Mouse (Mus musculus) midbrain, embryonic 14.5 days (tissue): ENCODE measurements at regions not wholly inside any gene's neighbourhood (a gene's known extent, or its start where the extent isn't known, plus 50 kb on each side); places are given as distances from the start of the nearest gene placed in this dataset.
"Not testable (repeated sequence)": the region's sequence is repeated elsewhere in the genome, so short reads cannot be mapped to it uniquely, and the experiment has no call there.

ENCODE experiments used
- ATAC-seq: fragments of 200-750 bp; cut with Nextera tagmentation; 2 replicates; pipeline ENCODE4 v1.8.0; 2017; ENCODE audit warnings: moderate number of reproducible peaks, moderate library complexity; ENCODE audit not compliant: low FRiP score, low TSS enrichment
- DNase-seq: peaks from one replicate; pipeline ENCODE4 v3.0.0-alpha.2; 2015
- H3K27ac ChIP-seq: fragments of 300-500 bp; sonication (generic); replicated peaks from 2 replicates; pipeline ENCODE4 v1.5.1; 2014; ENCODE audit warnings: mild to moderate bottlenecking, low read depth, low read length, moderate library complexity
- H3K27me3 ChIP-seq: fragments of 300-500 bp; sonication (generic); 2 replicates; pipeline ENCODE4 v1.6.1; 2014; ENCODE audit warnings: low read length, control low read depth, mixed read lengths; ENCODE audit not compliant: control insufficient read depth, insufficient read depth
- H3K36me3 ChIP-seq: fragments of 300-500 bp; sonication (generic); 2 replicates; pipeline ENCODE4 v1.6.1; 2014; ENCODE audit warnings: low read length, control low read depth; ENCODE audit not compliant: control insufficient read depth, insufficient read depth
- H3K4me1 ChIP-seq: fragments of 300-500 bp; sonication (generic); 2 replicates; pipeline ENCODE4 v1.6.1; 2014; ENCODE audit warnings: mild to moderate bottlenecking, antibody characterized with exemption, low read length, control low read depth; ENCODE audit not compliant: control insufficient read depth, insufficient read depth
- H3K4me2 ChIP-seq: fragments of 300-500 bp; sonication (generic); 2 replicates; pipeline ENCODE4 v1.6.1; 2014; ENCODE audit warnings: mild to moderate bottlenecking, low read length, moderate library complexity
- H3K4me3 ChIP-seq: fragments of 300-500 bp; sonication (generic); replicated peaks from 2 replicates; pipeline ENCODE4 v1.5.1; 2014; ENCODE audit warnings: low read depth, low read length
- H3K9ac ChIP-seq: fragments of 300-500 bp; sonication (generic); replicated peaks from 2 replicates; pipeline ENCODE4 v1.6.1; 2014; ENCODE audit warnings: mild to moderate bottlenecking, low read length, moderate library complexity
- H3K9me3 ChIP-seq: fragments of 300-500 bp; sonication (generic); 2 replicates; pipeline ENCODE4 v1.6.1; 2016; ENCODE audit warnings: low read length, control low read depth, mixed read lengths; ENCODE audit not compliant: control insufficient read depth
- WGBS: fragments of 180-500 bp; shearing (Covaris S2); extraction: QIAGEN DNeasy Blood & Tissue Kit; methylation state at CpG from one replicate; pipeline ENCODE4 v1.1.7; 2014; 5-methylcytosine and 5-hydroxymethylcytosine counted together

DNA sequence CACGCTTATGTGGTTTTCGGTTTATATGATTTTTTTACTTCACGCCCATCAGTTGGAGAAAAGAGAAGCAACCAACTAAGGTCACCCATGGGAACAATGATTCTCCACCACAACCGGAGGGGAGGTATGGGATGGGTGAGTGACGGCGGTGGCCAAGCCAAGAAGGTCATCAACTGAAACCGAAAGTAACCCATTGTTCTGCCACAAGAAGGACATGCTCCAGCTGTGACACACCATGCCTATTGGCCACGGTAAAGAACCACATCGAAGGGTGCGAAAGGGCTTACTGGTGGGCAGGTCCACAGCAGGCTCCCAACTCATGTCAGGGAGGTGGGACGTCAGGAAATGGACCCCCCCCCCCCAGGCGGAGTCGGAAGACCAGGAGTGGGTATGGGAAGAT is 65.7 kb upstream of the Gm5150 start:
- 89% methylated on average over 13 of the region's 13 CpGs for WGBS
- no peak for DNase-seq
- no peaks in the 10 kb centered on the region for H3K4me1 ChIP-seq
- H3K4me3 ChIP-seq, result no peak overlapping the region
- H3K4me2 ChIP-seq, result no peak overlapping the region
- H3K27ac ChIP-seq, result no peak overlapping the region
- H3K9me3 ChIP-seq, result no peaks in the 10 kb centered on the region
- no peaks in the 10 kb centered on the region for H3K27me3 ChIP-seq
- no peak overlapping the region for H3K9ac ChIP-seq
- H3K36me3 ChIP-seq, result no peaks in the 10 kb centered on the region
- 0 out of 2 replicates have a peak, but pooled peaks have one; percentile 28 for ATAC-seq

GRCm38 (mm10) chr3:16070963-16071362 is 64.7 kb upstream of the Gm5150 start:
- Histone ChIP-seq H3K36me3 (no peaks in the 10 kb centered on the region), H3K4me2 (no peak overlapping the region), H3K27ac (no peak overlapping the region), H3K4me1 (no peaks in the 10 kb centered on the region), H3K27me3 (no peaks in the 10 kb centered on the region), H3K9me3 (no peaks in the 10 kb centered on the region), H3K9ac (no peak overlapping the region), H3K4me3 (no peak overlapping the region)
- WGBS, result 91% methylated on average over 1 of the region's 1 CpGs
- DNase-seq (no peak), ATAC-seq (no peak)

DNA sequence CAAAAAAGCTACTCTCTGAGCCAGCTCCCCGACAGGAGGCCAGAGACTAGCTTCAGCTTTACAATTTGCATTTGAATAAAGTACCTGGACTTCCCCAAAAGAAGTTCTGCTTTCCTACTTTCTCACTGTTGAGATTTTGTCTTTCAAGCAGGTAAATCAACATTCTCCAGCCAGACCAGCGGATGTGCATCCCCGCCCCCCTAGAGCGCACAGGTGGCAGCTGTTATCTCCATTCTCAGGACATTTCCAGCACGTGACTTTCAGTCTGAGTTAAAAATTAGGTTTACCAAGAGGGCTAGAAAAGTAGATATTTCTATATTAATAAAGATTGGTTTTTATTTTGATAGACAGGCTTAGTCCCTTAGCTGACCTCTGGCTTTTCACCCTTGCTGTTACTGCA is 51.5 kb upstream of the Gm5150 start:
- H3K9me3 ChIP-seq, H3K9ac ChIP-seq, H3K4me1 ChIP-seq, H3K27me3 ChIP-seq, ATAC-seq, H3K36me3 ChIP-seq, H3K4me3 ChIP-seq, H3K27ac ChIP-seq, H3K4me2 ChIP-seq, DNase-seq: not testable (repeated sequence)
- 89% methylated on average over 5 of the region's 5 CpGs for WGBS
